Mouse (Mus musculus) right cerebral cortex, adult 18-20 months (tissue): ENCODE data around the gene Wfdc12.
"Not testable (repeated sequence)": the region's sequence is repeated elsewhere in the genome, so short reads cannot be mapped to it uniquely, and the experiment has no call there.

Experiments used
- DNase-seq: peaks from one replicate; pipeline ENCODE4 v3.0.0; 2022; ENCODE audit warnings: mixed read lengths

Gene Wfdc12

DNA sequence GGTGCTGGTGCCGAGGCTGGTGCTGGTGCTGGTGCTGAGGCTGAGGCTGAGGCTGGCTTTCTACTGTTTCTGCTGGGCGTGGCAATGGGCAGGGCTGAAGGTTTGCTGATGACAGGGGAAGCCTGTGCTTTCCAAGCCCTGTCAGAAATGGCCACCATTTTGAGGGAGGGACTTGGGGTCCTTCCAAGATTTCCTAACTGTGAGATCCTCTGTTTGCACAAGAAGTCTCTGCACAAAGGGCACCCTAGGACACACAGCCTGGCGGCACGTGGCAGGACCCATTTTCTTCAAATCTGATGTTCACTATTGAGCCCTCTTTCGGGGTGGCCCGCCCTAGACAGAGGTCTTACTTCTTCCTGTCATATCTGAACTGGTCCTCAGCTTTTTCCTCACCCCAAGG is at the start of gene Wfdc12:
Gene Wfdc12 (minus strand): TSS at position 33 of the 400 bp plus-strand sequence.
- DNase-seq, result no peak

DNA sequence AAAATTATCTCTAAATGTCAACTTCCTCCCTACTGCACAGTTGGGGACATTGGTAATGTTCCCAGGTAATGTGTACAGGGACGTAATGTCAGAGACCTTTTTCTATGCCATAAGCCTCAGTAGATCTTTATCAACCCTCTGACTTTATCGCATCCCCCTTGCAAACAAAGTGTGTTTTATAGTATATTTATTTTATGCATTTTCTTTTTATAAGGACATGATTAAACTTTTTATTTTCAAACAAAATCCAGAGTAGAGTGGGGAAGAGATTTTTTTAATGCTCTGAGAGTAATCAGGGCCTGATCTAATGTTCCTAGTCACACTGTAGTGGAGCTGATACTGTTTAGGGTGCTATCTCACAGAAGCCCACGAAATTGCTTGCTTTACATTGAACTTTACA is 48.0 kb upstream of the Wfdc12 start, which contains the start of gene Svs2:
Gene Svs2 (minus strand): TSS at position 101 of the 400 bp plus-strand sequence.
- no peak for DNase-seq

DNA sequence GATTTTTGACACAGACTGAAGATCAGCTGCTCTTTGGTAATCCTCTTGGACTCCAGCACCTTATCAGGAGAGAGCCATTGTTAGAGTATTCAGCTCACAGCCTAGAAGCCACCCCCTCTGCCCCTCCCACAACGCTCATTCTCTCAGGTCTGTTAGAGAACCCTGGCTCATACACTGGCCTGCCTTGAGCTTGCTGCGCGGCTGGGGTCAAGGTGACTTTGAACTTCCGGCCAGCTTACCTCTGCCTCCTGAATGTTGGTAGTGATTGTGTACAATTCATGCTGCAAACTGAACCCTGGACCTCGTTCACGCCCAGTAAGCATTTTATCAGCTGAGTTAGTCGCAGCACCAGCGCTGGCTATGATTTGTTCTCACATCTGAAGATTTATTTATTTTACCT is 42.3 kb upstream of the Wfdc12 start:
- DNase-seq, result no peak

DNA sequence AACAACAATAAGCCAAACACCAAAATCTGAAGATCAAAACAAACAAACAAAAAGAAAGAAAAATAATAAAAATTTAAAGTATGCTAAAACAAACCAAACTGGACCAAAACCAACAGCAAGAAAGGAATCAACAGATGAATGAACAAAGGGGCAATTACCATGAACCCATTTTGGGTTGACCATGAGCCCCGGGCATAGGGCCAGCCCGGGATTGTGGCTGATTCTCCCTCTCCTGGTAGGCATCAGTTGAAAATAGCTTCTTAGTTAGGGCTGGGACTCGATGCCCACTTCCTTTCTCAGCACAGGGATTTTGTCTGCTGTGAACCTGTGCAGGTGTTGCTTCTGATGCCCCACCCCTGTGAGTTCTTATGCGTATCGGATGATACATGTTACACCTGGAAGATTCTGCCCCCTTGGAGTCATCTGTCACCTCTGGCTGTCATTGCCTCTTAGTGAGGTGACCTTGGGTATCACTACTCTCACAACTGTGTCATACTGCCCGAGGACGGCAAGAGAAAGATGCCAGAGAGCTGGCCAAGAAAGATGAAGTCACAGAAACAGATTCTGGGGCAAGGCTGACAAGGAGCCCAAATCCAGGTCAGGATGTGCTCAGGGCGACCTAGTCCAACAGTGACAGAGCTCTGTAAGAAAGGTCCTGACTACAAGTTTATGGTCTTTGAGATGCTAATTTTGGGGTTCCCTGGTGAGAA is 38.1 kb upstream of the Wfdc12 start:
- DNase-seq, result no peak

DNA sequence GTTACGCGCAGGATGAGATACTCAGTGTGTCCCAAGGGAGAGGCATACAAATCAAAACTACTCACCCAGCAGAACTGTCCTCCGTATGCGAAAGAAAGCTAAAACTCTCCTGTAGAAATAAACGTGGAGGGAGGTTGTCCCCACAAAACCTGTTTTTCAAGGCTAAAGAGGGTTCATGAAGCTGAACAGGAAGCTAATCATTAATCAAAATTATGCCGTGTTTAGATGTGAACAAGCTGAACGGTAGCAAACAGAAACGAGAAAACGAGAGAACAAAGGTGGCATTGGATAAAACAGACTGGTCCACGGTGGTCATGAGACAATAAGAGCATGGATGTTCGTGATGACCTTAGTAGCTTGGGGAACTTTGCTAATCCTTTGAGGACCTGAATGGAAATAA is 31.1 kb upstream of the Wfdc12 start, which contains the start of gene Wfdc15b:
Gene Wfdc15b (minus strand): TSS at position 139 of the 400 bp plus-strand sequence.
- DNase-seq, result no peak

DNA sequence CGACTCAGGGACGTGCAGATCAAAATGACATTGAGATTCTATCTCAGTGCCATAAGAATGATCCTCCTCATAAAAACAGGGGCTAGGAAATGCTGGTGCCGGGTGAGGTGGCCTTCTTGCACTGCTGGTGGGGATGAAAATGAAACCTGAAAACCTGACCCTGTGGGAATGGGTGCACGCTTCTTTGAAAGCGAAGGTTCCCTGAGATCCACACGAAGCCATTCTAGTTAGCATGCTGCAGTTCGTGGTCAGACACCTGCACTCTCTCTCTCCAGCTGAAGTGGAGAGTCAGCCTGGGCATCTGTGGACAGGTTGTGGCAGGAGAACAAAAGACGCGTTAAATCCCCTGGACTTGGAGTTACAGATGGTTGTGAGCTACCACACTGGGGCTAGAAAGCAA is 28.9 kb upstream of the Wfdc12 start:
- no peak for DNase-seq

DNA sequence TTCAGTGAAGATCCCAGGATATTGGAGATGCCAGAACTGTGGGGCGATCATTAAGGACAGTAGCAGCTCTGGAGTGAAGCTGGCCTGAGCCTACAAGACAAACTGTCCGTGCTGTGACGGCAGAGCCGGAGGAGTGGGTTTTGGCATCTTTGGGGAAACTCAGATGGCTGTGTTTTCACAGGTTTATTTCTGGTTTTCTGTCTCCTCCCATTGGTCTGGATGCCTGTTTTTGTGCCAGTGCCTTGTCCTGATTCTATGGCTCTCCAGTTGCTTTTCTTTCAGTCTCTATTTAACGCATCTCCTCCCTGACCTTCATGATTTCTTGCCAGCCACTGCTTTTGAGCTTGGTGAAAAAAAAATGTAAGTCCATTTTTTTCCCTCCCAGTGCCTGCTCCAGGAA is 22.3 kb upstream of the Wfdc12 start:
- DNase-seq, result peak; percentile 43

DNA sequence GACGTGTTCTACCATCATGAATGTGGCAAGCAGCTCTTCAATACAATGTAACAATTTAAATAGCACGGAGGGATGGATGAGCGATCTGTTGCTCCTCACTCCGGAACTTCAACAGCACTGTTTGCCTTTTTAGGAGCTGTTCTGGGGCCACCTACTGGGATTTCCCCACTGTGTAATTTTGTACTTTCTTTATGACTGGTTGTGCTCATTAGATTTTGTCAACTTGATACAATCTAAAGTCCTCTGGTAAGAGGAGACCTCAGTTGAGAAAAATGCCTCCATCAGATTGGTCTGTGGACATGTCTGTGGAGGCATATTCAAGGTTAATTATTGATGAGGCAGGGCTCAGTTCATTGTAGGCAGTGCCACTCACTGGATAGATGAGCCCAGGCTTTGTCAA is 20.5 kb upstream of the Wfdc12 start:
- no peak for DNase-seq

DNA sequence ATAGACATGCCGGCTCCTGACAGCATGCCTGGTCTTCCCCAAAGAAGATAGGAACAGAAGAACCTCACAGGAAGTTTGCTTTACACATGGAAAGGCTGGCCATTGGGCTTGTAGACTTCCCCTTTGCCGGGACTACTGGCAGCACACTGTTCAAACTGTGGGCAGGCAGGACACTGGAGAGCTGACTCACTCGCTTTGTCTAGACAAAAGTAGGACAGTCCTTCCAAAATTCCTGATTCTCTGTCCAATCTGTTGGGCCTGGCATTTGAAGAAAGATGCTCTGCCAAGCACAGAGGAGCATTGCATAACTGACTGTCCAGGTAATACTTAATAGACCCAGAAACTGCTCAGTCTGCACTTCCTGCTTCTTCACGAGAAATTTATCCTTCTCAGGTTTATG is 16.3 kb upstream of the Wfdc12 start:
- DNase-seq, result peak; percentile 44

DNA sequence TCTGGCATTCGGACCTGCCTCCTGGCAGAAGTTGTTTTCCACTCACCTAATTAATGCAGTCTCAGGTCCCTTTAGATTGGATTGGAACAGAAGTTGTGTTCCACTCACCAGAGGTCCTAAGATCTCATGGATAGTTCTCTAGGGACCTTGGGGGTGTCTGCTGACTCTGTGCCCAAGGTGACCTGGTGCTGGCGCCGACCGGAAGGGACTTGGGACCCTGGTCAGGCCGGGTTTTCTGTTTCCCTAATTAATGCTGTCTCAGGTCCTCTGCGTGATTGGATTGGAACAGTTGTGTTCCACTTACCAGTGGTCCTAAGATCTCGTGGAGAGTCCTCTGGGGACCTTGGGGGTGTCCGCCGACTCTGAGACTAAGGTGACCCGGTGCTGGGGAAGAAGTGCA is 15.6 kb upstream of the Wfdc12 start:
- not testable (repeated sequence) for DNase-seq

DNA sequence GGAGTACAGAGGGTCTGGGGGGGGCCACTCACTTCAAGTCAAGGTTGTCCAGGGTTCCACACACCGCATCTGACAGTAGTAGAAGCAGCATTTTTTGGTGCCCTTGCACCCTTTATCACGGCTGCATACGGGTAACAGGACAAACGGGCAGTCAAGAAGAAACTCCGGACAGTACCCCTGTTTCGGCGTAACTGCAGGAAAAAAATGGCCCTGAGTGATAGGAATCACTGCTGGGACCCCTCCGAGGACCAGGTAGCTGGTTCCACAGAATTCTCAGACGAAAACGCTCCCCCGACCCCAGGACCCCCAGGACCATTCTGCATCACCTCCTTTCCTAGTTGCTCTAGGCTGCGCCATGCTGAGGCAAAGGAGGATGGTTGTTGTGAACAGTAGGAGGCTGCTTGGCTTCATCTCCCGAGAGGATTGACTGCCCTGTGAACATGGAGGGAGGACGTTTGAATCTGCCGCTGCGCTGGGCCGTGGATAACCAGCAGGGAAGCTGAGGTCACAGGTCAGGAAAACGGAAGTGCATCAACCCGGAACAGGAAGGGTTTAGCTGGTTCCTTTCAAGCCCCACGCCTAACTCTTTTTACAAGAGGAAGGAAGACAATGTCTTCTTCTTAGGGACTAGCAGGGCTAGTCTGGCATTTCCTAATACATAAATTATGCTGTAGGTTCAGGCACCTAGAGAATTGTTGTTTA is 9.4 kb upstream of the Wfdc12 start, which contains the start of gene Wfdc15a:
Gene Wfdc15a (minus strand): TSS at position 505 of the 702 bp plus-strand sequence.
- DNase-seq, result no peak

DNA sequence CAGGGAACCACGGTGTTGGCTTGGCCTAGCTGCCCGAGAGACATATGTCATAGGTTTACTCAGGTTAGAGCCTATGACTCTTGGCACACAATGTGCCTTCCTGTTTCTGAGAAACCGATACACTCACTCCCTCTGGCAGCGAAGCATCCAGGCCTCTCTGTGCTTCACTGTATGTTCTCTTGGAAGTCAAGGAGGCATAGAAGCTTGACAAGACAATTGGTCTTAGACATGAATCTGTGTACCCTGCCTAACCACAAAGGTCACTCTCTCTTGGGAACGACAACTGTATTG is 6.2 kb upstream of the Wfdc12 start:
- no peak for DNase-seq

DNA sequence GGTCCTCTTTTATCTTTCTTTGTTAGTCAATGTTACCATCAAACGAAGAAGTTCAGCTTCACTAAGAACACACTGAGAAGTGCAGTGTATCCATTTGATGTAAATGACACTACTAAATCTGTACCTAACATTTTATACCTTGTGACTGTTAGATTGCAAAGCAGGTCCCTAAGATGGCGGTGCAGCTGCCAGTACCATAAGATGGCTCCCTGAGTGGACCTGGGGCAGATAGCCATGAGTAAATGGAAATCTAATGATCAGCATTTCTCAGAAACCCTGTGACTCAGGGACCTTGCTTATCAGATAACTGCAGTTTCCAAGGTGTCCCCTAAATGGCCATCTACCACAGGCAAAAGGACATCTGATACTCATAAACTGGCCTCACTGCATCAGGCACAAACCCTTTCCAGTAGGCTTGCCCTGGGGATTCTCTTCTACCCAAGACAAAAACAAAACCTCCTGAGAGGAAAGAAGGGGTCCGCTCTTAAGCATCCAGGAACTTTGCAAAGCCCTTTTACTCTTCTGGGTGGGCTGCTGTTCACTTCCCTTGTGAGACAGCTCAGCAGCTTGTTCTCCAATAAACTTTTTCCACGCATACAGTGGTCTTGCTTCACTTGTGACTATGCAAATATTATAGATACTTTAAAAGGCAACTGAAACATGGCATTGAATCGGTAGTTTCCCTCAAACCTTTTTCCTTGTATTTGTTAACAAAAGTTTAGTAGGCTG is 5.7 kb upstream of the Wfdc12 start:
- DNase-seq, result no peak

DNA sequence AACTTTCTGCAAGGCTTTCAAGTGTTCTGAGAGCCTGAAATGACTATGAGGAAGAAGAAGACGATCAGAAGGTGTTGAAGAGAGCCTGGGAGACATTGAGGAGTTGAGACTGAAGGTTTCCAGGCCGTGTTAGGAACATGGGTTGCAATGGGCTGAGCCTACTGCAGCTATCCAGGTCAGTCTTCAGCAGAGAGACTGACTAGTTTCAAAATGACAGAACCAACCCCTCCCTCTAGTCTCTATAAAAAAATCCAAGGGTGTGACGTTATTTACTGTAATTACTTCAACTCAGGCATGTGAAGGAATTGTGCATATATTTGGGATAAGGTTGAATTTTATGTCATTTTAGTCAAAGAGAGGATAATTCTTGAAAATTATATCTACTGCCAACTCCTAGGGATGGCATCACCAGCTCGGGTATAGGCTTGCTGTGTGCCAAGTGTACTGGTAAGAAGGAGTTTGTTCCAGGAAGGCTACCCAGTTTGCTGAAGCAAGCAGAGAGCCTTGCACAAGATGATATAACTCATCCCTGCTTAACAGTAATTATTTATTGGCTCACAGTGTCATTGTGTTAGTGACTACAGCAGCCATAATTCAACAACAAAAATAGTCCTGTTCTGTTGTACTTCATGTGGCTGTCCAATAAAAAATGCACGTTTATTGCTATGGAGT is 4.7 kb upstream of the Wfdc12 start:
- no peak for DNase-seq

DNA sequence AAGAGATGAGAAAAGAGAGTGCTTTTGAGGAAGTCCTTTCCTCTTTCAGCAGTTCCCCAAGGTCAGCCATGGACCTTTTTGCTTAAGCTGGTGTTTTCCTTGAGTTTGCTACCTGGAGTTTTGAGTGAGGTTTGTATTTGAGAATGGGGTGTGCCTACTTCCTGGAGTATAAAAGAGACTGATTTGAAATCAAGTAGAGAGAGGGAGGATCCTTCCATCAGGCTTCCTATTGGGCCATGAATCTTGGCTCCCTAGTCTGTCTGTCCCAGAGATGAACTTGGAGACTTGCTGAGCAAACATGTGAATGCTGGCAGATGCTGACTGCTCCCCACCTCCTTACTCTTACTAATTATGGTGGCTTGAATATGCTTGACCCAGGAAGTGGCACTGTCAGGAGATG is 1.9 kb upstream of the Wfdc12 start:
- no peak for DNase-seq

DNA sequence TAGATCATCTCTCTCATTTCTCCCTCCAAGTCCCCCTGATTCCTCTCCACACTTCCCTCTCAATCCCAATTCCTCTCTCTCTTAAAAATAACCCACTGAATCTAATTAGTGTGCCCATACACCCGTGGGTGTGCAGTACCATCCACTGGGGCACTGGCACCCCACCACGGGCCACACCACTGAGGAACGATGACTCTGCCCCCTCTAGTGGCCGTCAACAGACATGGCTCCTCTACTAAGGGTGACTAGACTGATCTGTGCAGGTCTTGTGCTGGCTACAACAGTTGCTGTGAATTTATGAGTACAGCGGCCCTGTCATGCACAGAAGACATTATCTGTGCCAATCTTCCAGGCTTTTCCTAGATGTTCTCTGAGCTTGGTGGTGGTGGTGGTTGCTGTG is 1.7 kb downstream of the Wfdc12 start:
- DNase-seq, result no peak

DNA sequence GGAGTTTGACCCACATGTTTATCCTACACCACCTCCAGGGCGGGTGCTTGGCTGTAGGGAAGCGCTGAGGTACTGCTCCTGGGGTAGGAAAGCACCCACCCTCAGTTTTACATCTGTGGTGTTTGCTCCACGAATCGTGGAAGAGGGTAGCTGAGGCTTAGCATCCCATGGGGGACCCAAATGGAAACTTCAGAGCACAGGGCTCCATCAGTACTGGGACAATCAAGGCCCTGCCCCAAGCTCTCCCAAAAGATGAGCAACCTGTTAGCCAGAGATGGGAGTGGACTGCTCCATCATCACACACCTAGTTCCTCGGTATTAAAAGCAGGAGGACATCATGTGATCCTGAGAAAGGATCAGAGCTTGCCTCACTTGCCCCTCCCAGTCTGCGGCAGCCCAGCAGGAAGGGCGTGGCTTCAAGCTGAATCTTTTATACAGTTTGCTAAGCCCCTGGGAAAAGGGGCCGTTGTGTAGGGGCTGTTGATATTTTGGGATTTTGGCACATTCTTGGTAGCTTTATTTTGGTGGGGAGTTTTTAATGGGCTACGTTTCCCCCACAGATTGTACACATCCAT is 6.2 kb downstream of the Wfdc12 start:
- DNase-seq, result no peak

DNA sequence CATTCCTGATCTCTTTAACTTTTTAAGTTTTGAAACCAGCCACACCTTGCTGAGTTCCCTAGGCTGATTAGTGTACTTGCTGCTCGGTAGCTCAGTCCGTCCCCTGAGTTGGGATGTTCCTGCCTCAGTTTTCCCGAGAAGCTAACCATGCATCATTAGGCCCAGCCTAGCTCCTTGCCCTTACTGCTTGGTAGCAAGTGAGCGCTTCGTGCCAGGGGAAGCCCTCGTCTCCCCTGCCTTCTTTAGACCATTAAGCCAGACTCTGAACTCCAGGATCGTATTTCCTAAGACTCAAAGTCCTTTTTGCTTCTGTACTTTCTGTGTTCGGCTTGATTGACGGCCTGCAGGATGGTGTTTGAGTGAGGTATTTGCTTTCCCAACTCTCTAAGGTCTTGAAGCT is 7.1 kb downstream of the Wfdc12 start:
- no peak for DNase-seq

DNA sequence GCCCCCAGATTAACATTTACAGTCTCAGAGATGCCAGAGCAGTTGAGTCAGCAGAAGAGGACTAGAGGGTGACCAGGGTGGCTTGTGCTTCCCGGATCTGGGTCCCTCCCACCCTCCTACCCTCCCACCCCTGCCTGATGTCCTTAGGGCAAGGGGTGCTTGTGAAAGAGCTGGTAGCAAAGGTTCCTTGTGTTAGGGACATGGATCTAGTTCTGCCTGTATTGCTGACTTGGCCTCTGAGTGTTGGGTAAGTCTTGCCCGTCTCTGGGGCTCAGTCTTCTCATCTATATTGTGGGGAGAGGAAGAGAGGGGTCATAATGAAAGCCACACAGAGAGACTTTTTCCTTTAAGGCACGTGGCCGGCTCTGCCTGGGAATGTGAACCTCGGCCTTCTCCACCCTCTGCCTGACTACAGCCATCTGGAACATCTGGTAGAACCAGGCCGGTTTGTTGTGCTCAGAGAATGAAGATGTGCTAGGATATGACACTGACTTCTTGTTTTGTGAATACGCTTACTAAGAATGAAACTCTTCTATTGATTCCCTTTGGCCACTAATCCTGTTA is 7.6 kb downstream of the Wfdc12 start, which contains the start of gene Wfdc5:
Gene Wfdc5 (minus strand): TSS at position 51 of the 564 bp plus-strand sequence.
- no peak for DNase-seq

DNA sequence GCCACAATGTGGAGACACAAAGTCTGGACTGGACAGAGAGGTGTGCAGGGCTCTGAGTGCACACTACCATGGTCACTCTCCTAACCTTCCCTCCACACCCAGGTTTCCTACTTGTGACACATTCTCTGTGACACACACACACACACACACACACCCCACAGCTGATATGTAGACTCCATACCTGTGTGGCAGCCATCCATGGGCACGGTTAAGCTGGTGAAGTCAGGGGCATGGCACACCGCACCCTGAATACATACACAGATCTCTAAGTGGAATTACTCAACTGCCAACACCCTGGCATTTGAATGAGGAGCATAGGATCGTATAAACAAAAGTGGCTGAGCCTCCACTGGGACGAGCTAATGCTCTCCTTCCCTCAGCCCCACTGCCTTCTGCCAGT is 9.6 kb downstream of the Wfdc12 start:
- no peak for DNase-seq

DNA sequence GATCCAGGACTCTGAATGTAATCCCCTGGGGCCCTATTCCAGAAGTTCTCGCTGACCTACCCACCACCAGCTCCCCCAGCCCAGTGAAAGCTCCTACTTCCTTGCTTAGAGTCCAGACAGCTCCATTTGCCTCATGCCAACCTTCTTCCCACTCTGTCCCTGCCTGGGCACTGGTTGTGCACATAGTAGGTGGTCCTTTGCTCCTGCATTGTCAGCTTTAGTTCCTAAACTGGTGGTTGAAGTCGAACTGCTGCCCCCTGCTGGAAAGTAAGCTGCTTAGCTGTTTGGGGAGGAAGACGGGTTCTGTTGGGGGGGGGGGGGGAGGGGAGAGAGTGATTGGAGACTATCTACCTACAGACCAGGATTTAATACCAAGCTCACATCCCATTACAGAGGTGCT is 10.3 kb downstream of the Wfdc12 start:
- no peak for DNase-seq

DNA sequence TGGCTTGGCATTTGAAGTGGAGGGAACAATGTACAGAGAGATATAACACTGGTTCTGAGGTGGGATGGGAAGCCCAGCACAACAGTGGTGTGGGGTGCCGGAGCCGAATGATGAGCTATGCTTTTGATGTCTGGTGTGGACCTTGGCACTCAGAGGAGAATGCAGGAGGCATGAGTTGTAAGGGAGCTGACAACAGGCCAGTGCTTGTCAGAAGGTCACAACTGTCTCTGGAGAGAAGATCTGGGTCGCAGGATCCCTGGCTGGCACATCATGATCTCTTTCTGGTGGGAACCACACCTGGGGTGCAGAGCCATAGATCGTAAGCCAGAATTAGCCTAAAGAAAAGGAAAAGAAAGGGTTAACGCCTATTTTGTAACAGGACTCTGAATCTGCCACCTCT is 12.6 kb downstream of the Wfdc12 start:
- DNase-seq, result no peak

DNA sequence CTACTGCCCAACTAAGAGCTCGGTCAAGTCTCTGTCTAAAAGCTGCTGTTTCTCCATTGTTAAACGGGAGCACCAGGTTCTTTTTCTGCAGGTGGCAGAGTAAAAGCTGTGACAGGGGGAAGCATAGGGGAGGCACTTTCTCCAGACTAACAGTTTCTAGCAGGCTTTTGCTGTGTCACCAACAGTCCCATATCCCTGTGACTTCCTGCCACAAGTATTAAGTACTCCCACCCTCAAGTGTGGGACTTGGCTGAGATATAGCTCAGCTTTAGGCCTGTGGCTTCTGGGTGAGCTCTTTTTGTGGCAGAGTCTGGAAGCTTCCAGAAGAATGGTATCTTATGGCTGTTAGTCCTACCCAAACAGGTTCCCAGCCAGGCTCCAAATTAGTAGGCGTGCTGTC is 14.6 kb downstream of the Wfdc12 start:
- DNase-seq, result no peak
